Mouse (Mus musculus): ENCODE data around the gene Samd4b.

DNA sequence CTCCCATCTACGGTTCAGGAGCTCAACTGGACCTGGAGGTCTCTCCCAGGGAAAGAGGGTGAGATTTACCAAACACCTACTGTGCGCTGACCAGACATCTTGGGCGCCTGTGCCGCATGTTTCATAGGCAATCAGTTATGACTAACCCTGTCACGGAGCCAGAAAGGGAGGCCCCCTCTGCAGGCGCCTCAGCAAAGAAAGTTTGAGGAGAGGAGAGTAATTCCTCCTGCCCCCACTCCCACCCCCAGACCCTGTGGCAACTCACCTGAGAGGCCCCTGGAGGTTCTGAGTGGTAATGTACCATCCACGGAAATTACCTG, 52.1 kb downstream of the Samd4b start:
- TF ChIP-seq GATA1 (IDR thresholded peaks at IDR 0.05; ENCODE audit: low read length) (no peak), TAL1 (IDR thresholded peaks at IDR 0.05; ENCODE audit: low read length) (no peak)
